Mouse (Mus musculus): ENCODE measurements at regions not wholly inside any gene's neighbourhood (a gene's known extent, or its start where the extent isn't known, plus 50 kb on each side); places are given as distances from the start of the nearest gene placed in this dataset.

- no peak for DNase-seq (ENCODE audit: extremely low spot score in 1 of 2, low spot score in 1 of 2)
These were observed 456.1 kb upstream of the Kirrel3 start for GRCm38 (mm10) chr9:34029503-34030169.

DNA sequence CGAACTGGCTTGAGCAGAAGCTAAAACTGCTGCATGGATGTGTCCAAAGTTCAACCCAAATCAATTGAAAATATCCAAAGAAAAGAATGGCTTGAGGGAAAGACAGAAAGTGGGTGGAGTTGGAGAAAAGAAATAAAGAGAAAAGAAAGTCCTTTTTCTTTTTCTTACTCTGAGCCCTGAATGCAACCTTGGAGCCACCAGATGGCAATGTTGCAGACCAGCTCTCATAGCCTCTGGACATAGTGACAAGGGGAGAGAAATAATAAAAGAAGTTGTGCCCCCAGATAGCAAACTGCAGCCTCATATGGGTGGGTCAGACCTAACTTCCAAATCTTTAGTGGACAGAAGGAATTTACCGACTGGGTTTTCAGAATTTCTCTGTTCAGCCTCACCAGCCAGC lies 431.3 kb upstream of the Kirrel3 start:
- DNase-seq (ENCODE audit: extremely low spot score in 1 of 2, low spot score in 1 of 2): peak in 1 of 2 experiments; percentile 12

Measured in layer of hippocampus, postnatal 25 days (tissue).